Mouse (Mus musculus) kidney, adult 2 months (tissue): ENCODE data around the gene Atp8b3. TPM values are rescaled to one million over a fixed set of nuclear protein-coding genes. Genes with fewer than 3 reads are reported as not detected.

ENCODE experiments used
- DNase-seq: peaks from one replicate; pipeline ENCODE4 v3.0.0; 2021
- H3K27ac ChIP-seq: fragments of 200-500 bp; 2 replicates; pipeline ENCODE4 v1.5.1; 2012; ENCODE audit warnings: low read depth, low read length, control low read depth, inconsistent platforms; ENCODE audit not compliant: insufficient read depth
- H3K27me3 ChIP-seq: fragments of 200-500 bp; replicated peaks from 2 replicates; pipeline ENCODE4 v1.6.1; 2012; ENCODE audit warnings: mild to moderate bottlenecking, moderate library complexity, low read length, inconsistent platforms; ENCODE audit not compliant: control insufficient read depth, insufficient read depth
- H3K36me3 ChIP-seq: fragments of 200-500 bp; 2 replicates; pipeline ENCODE4 v1.6.1; 2012; ENCODE audit warnings: mild to moderate bottlenecking, moderate library complexity, low read length, inconsistent platforms; ENCODE audit not compliant: control insufficient read depth, insufficient read depth
- H3K4me1 ChIP-seq: fragments of 200-500 bp; 2 replicates; pipeline ENCODE4 v1.6.1; 2011; ENCODE audit warnings: low read length; ENCODE audit not compliant: control insufficient read depth, insufficient read depth
- H3K4me3 ChIP-seq: fragments of 200-500 bp; 2 replicates; pipeline ENCODE4 v1.5.1; 2011; ENCODE audit warnings: mild to moderate bottlenecking, low read depth, low read length, control low read depth; ENCODE audit not compliant: insufficient read depth
- CTCF ChIP-seq: fragments of 200-500 bp; conservative IDR thresholded peaks from 2 replicates; pipeline ENCODE4 v1.5.1; 2011; ENCODE audit warnings: low read depth, mild to moderate bottlenecking, control low read depth, low read length, moderate library complexity, mixed read lengths; ENCODE audit not compliant: insufficient read depth, insufficient read length
- POLR2A ChIP-seq: fragments of 200-500 bp; IDR thresholded peaks from one replicate; pipeline ENCODE4 v1.6.1; 2011; ENCODE audit warnings: low read depth, low read length, control low read depth
- WGBS: fragments of 180-500 bp; shearing (Covaris S2); methylation state at CpG from one replicate; pipeline ENCODE4 v1.1.7; 2018; 5-methylcytosine and 5-hydroxymethylcytosine counted together
- polyA plus RNA-seq: library from polyadenylated mRNA; depleted of rRNA; stranded (reverse); fragments of >200 nt; gene quantifications from 2 replicates; pipeline ENCODE4 v1.2.3, GENCODE M21; 2012; rRNA removed

Gene Atp8b3
- polyA plus RNA-seq, 1 experiment, result 0.17 TPM

GRCm38 (mm10) chr10:80475290-80475959 lies 63.5 kb downstream of the Atp8b3 start:
- Histone ChIP-seq H3K4me1 (no peaks in the 10 kb centered on the region), H3K4me3 (peak overlapping the region; percentile 64), H3K27ac (no peak overlapping the region), H3K36me3 (no peaks in the 10 kb centered on the region), H3K27me3 (no peaks in the 10 kb centered on the region)
- DNase-seq, result peak; percentile 91
- WGBS, result 2% methylated on average over 58 of the region's 58 CpGs
- TF ChIP-seq POLR2A (no peak), CTCF (no peak)

Other genes with a start within 250 kb of the Atp8b3 start
- gene Rps15, start 246.7 kb downstream of the Atp8b3 start, polyA plus RNA-seq, result 1,371 and 1,777 TPM in 2 replicates
- 0.74 and 0.95 TPM in 2 replicates for gene Apc2, start 243.1 kb downstream of the Atp8b3 start, polyA plus RNA-seq
- 47.8 and 52.5 TPM in 2 replicates for gene 2310011J03Rik, start 218.6 kb downstream of the Atp8b3 start, polyA plus RNA-seq
- 9.1 and 12.2 TPM in 2 replicates for gene Pcsk4, start 209.6 kb downstream of the Atp8b3 start, polyA plus RNA-seq
- 24.7 and 25.1 TPM in 2 replicates for gene Reep6, start 209.2 kb downstream of the Atp8b3 start, polyA plus RNA-seq
- 5.5 and 7.4 TPM in 2 replicates for gene Adamtsl5, start 190.7 kb downstream of the Atp8b3 start, polyA plus RNA-seq
- 1.8 and 2.0 TPM in 2 replicates for gene Plk5, start 182.7 kb downstream of the Atp8b3 start, polyA plus RNA-seq
- 7.9 and 11.9 TPM in 2 replicates for gene Mex3d, start 151.5 kb downstream of the Atp8b3 start, polyA plus RNA-seq
- 143 and 151 TPM in 2 replicates for gene Mbd3, start 139.6 kb downstream of the Atp8b3 start, polyA plus RNA-seq
- 3,960 and 3,968 TPM in 2 replicates for gene Uqcr11, start 132.3 kb downstream of the Atp8b3 start, polyA plus RNA-seq
- 33.3 and 38.6 TPM in 2 replicates for gene Tcf3, start 105.5 kb downstream of the Atp8b3 start, polyA plus RNA-seq
- 0.03 TPM in 1 of 2 replicates, not detected in the other for gene Onecut3, start 44.3 kb downstream of the Atp8b3 start, polyA plus RNA-seq
- 28.7 and 37.9 TPM in 2 replicates for gene Rexo1, start 22.4 kb upstream of the Atp8b3 start, polyA plus RNA-seq
- 8.7 and 10.7 TPM in 2 replicates for gene Klf16, start 38.2 kb upstream of the Atp8b3 start, polyA plus RNA-seq
- gene Abhd17a, start 51.2 kb upstream of the Atp8b3 start, polyA plus RNA-seq, result 175 and 221 TPM in 2 replicates
- 96.0 and 98.2 TPM in 2 replicates for gene Scamp4, start 63.7 kb upstream of the Atp8b3 start, polyA plus RNA-seq
- gene Adat3, start 63.8 kb upstream of the Atp8b3 start, polyA plus RNA-seq, result 3.4 and 4.4 TPM in 2 replicates
- 0.91 and 1.6 TPM in 2 replicates for gene Gm49322, start 66.9 kb upstream of the Atp8b3 start, polyA plus RNA-seq
- 166 and 193 TPM in 2 replicates for gene Csnk1g2, start 83.7 kb upstream of the Atp8b3 start, polyA plus RNA-seq
- gene Btbd2, start 117.9 kb upstream of the Atp8b3 start, polyA plus RNA-seq, result 77.7 and 80.7 TPM in 2 replicates
- gene Mknk2, start 139.0 kb upstream of the Atp8b3 start, polyA plus RNA-seq, result 163 and 210 TPM in 2 replicates
- 14.3 and 19.5 TPM in 2 replicates for gene Mob3a, start 162.9 kb upstream of the Atp8b3 start, polyA plus RNA-seq
- gene Izumo4, start 163.1 kb upstream of the Atp8b3 start, polyA plus RNA-seq, result 36.8 and 39.5 TPM in 2 replicates
- 87.7 and 105 TPM in 2 replicates for gene Ap3d1, start 203.1 kb upstream of the Atp8b3 start, polyA plus RNA-seq
- 18.4 and 19.5 TPM in 2 replicates for gene Dot1l, start 216.1 kb upstream of the Atp8b3 start, polyA plus RNA-seq